Mouse (Mus musculus) granulocyte monocyte progenitor cell, adult 5-6 weeks (primary cell): ENCODE measurements around the gene Slc39a13. TPM values are rescaled to one million over a fixed set of nuclear protein-coding genes. Genes with fewer than 3 reads are reported as not detected.
"Not testable (repeated sequence)": the region's sequence is repeated elsewhere in the genome, so short reads cannot be mapped to it uniquely, and the experiment has no call there.

Experiments used
- ATAC-seq: replicated peaks from 2 replicates; pipeline ENCODE4 v1.8.0; 2016; ENCODE audit warnings: mild to moderate bottlenecking, moderate TSS enrichment, inconsistent platforms; ENCODE audit not compliant: poor library complexity, severe bottlenecking
- total RNA-seq, 2 experiments: library from RNA; stranded (forward) in 1 of 2; stranded (reverse) in 1 of 2; fragments of 200-712, 200-1000 nt in 1 of 2; fragments of >200 nt in 1 of 2; fragmentation: Nextera tagmentation in 1 of 2; gene quantifications; 2 replicates each; pipeline ENCODE4 v1.2.3; 2014 to 2017

Slc39a13 gene
- total RNA-seq, 2 experiments from 2014 or later = 4.8 to 10.0 TPM

GRCm38 (mm10) chr2:91033000-91033399 is 37.2 kb downstream of the Slc39a13 start:
- peak; percentile 60; the same call in 1 of the 2 replicates for ATAC-seq

GRCm38 (mm10) chr2:91031216-91031615 is 39.0 kb downstream of the Slc39a13 start:
- no peak for ATAC-seq

GRCm38 (mm10) chr2:91027391-91028214 is 42.6 kb downstream of the Slc39a13 start:
- ATAC-seq = no peak

- ATAC-seq = no peak
Observed at GRCm38 (mm10) chr2:91026491-91026890, 43.7 kb downstream of the Slc39a13 start.

GRCm38 (mm10) chr2:91025081-91025516 is 45.1 kb downstream of the Slc39a13 start:
- ATAC-seq = no peak

GRCm38 (mm10) chr2:91023956-91024355 is 46.3 kb downstream of the Slc39a13 start:
- ATAC-seq = no peak

- ATAC-seq = no peak
Observed at GRCm38 (mm10) chr2:91023131-91023530, 47.1 kb downstream of the Slc39a13 start.

- ATAC-seq = not testable (repeated sequence)
Observed at GRCm38 (mm10) chr2:91022266-91022665, 48.0 kb downstream of the Slc39a13 start.

GRCm38 (mm10) chr2:91019911-91020310 is 50.3 kb downstream of the Slc39a13 start:
- ATAC-seq = no peak

GRCm38 (mm10) chr2:91018061-91018788 is 52.0 kb downstream of the Slc39a13 start:
- ATAC-seq = no peak

GRCm38 (mm10) chr2:91015386-91015785 is 54.8 kb downstream of the Slc39a13 start:
- no peak for ATAC-seq

GRCm38 (mm10) chr2:91013881-91014280 is 56.3 kb downstream of the Slc39a13 start:
- no peak for ATAC-seq

Other genes starting within 250 kb of the Slc39a13 start
- gene Mtch2, start 223.3 kb downstream of the Slc39a13 start, total RNA-seq (2014; fragmentation: Nextera tagmentation) = 152 and 169 TPM in 2 replicates
- 206 and 241 TPM in 2 replicates for gene Mtch2, start 223.3 kb downstream of the Slc39a13 start, total RNA-seq (2017)
- gene C1qtnf4, start 184.6 kb downstream of the Slc39a13 start, total RNA-seq (2014; fragmentation: Nextera tagmentation) = not detected in 2 replicates
- gene C1qtnf4, start 184.6 kb downstream of the Slc39a13 start, total RNA-seq (2017) = not detected in 2 replicates
- gene Kbtbd4, start 165.7 kb downstream of the Slc39a13 start, total RNA-seq (2014; fragmentation: Nextera tagmentation) = 14.4 and 16.4 TPM in 2 replicates
- gene Kbtbd4, start 165.7 kb downstream of the Slc39a13 start, total RNA-seq (2017) = 18.1 and 26.1 TPM in 2 replicates
- 159 TPM in 2 replicates for gene Ndufs3, start 165.6 kb downstream of the Slc39a13 start, total RNA-seq (2014; fragmentation: Nextera tagmentation)
- 93.2 and 128 TPM in 2 replicates for gene Ndufs3, start 165.6 kb downstream of the Slc39a13 start, total RNA-seq (2017)
- 42.2 and 46.0 TPM in 2 replicates for gene Celf1, start 130.0 kb downstream of the Slc39a13 start, total RNA-seq (2014; fragmentation: Nextera tagmentation)
- 25.2 and 26.5 TPM in 2 replicates for gene Celf1, start 130.0 kb downstream of the Slc39a13 start, total RNA-seq (2017)
- gene Rapsn, start 34.8 kb downstream of the Slc39a13 start, total RNA-seq (2014; fragmentation: Nextera tagmentation) = 1.5 and 8.2 TPM in 2 replicates
- gene Rapsn, start 34.8 kb downstream of the Slc39a13 start, total RNA-seq (2017) = 0.39 TPM in 1 of 2 replicates, not detected in the other
- 155 and 159 TPM in 2 replicates for gene Psmc3, start 16.4 kb downstream of the Slc39a13 start, total RNA-seq (2014; fragmentation: Nextera tagmentation)
- gene Psmc3, start 16.4 kb downstream of the Slc39a13 start, total RNA-seq (2017) = 282 TPM in 2 replicates
- 208 and 244 TPM in 2 replicates for gene Spi1, start 12.0 kb upstream of the Slc39a13 start, total RNA-seq (2014; fragmentation: Nextera tagmentation)
- gene Spi1, start 12.0 kb upstream of the Slc39a13 start, total RNA-seq (2017) = 114 and 139 TPM in 2 replicates
- gene Mybpc3, start 47.7 kb upstream of the Slc39a13 start, total RNA-seq (2014; fragmentation: Nextera tagmentation) = 1.5 TPM in 1 of 2 replicates, not detected in the other
- 0.62 TPM in 1 of 2 replicates, not detected in the other for gene Mybpc3, start 47.7 kb upstream of the Slc39a13 start, total RNA-seq (2017)
- gene Madd, start 113.4 kb upstream of the Slc39a13 start, total RNA-seq (2014; fragmentation: Nextera tagmentation) = 49.5 and 64.6 TPM in 2 replicates
- gene Madd, start 113.4 kb upstream of the Slc39a13 start, total RNA-seq (2017) = 21.3 and 26.5 TPM in 2 replicates
- 0.15 and 3.6 TPM in 2 replicates for gene Nr1h3, start 132.4 kb upstream of the Slc39a13 start, total RNA-seq (2014; fragmentation: Nextera tagmentation)
- 0.15 and 1.1 TPM in 2 replicates for gene Nr1h3, start 132.4 kb upstream of the Slc39a13 start, total RNA-seq (2017)
- 21.8 and 22.6 TPM in 2 replicates for gene Acp2, start 132.5 kb upstream of the Slc39a13 start, total RNA-seq (2014; fragmentation: Nextera tagmentation)
- 16.0 and 17.0 TPM in 2 replicates for gene Acp2, start 132.5 kb upstream of the Slc39a13 start, total RNA-seq (2017)
- gene Ddb2, start 166.6 kb upstream of the Slc39a13 start, total RNA-seq (2014; fragmentation: Nextera tagmentation) = 18.4 and 22.8 TPM in 2 replicates
- 9.9 and 11.2 TPM in 2 replicates for gene Ddb2, start 166.6 kb upstream of the Slc39a13 start, total RNA-seq (2017)
- not detected in 2 replicates for gene Pacsin3, start 185.5 kb upstream of the Slc39a13 start, total RNA-seq (2014; fragmentation: Nextera tagmentation)
- gene Pacsin3, start 185.5 kb upstream of the Slc39a13 start, total RNA-seq (2017) = 1.5 TPM in 1 of 2 replicates, not detected in the other
- 41.7 and 46.5 TPM in 2 replicates for gene Arfgap2, start 194.6 kb upstream of the Slc39a13 start, total RNA-seq (2014; fragmentation: Nextera tagmentation)
- 42.4 and 46.6 TPM in 2 replicates for gene Arfgap2, start 194.6 kb upstream of the Slc39a13 start, total RNA-seq (2017)